Mouse (Mus musculus): ENCODE measurements around the gene 1700034J05Rik. TPM values are rescaled to one million over a fixed set of nuclear protein-coding genes. Genes with fewer than 3 reads are reported as not detected.

1700034J05Rik gene
- polyA plus RNA-seq, 1 experiment from 2014 or later = not detected

DNA sequence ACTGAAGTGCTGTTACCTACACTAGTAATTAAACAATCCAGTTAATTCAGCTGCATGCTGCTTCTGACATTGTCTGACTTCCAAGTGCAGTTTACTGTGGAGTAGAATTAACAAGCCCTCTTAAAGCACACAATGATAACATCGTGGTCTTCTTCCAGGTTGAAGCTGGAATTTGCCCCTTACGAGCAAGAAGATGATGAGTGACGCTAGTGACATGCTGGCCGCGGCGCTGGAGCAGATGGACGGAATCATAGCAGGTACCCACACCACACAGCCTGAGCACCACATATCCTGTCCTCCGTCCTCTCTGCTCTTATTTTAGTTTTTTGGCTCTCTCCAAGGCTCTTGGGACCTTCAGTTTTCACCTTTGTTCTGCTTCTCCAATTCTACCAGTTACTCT, 22.2 kb upstream of the 1700034J05Rik start:
- H3K4me2 ChIP-seq = no peak overlapping the region
- no peak overlapping the region for H3K4me3 ChIP-seq (replicated peaks)
- H3K9ac ChIP-seq = no peak overlapping the region
- no peak for ATAC-seq (ENCODE audit: low FRiP score)
- no peaks in the 10 kb centered on the region for H3K36me3 ChIP-seq (replicated peaks)
- WGBS = 91% methylated on average over 8 of the region's 8 CpGs
- no peaks in the 10 kb centered on the region for H3K9me3 ChIP-seq
- no peaks in the 10 kb centered on the region for H3K27me3 ChIP-seq
- H3K27ac ChIP-seq = no peak overlapping the region
- peaks cover 24% of the 10 kb centered on the region for H3K4me1 ChIP-seq

DNA sequence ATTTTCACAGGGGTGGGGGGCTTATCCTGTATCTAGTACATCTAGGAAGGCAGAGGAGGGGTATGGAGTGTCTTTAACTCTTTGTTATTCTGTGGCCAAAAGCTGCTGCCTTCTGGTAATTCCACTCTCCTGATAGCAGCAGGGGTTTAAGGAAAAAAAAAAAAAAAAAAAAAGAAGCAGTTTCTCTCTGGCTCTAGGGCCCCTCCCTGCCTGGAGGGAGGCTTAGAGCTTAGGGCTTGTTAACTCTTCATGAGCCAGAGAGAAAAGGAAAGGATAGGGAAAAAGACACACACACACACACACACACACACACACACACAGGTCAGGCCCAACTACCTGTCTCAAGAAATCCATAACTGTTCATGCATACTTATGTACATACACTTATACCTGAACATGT, 19.6 kb upstream of the 1700034J05Rik start:
- no peaks in the 10 kb centered on the region for H3K27me3 ChIP-seq
- H3K36me3 ChIP-seq (replicated peaks) = no peaks in the 10 kb centered on the region
- no peak overlapping the region for H3K4me3 ChIP-seq (replicated peaks)
- no peak overlapping the region for H3K4me2 ChIP-seq
- H3K27ac ChIP-seq = no peak overlapping the region
- H3K9me3 ChIP-seq = no peaks in the 10 kb centered on the region
- ATAC-seq (ENCODE audit: low FRiP score) = no peak
- peaks cover 6% of the 10 kb centered on the region; the same call in 1 of the 2 replicates for H3K4me1 ChIP-seq
- no peak overlapping the region for H3K9ac ChIP-seq

DNA sequence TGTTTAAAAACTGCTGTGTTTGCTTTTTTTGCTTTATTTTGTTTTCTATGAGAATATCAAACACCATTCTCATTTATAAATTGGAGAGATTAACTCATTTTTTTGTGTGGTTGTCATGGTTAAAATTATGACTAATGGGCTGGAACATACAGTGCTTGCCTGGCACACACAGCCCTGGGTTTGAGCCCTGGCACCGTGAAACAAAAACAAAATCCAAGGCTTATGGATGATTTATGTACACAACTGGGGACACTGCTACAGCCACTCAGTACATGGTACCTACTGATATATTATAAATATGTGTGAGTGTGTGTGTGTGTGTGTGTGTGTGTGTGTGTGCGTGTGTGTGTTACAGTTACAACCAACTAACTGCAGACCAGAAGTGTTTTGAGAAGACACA, 19.2 kb upstream of the 1700034J05Rik start:
- Histone ChIP-seq H3K4me1 (peaks cover 6% of the 10 kb centered on the region; the same call in 1 of the 2 replicates), H3K27me3 (no peaks in the 10 kb centered on the region)

DNA sequence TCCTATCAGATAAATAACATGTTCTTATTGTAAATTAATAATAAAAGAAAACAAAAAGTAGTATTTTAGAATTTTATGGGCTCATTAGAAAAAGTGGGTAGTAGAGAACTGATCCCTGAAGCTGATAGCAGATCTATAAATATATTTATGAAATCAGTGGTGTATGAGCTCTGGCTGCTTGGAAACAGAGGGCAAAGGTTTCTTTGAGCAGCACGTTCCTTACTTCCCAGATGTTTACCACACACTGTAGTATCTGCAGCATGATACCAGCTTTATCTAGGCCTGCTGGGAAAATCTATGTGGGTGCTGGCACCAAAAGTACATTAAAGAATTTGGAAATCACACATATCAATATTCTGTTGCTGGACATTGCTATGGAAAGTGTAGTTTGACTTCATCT, 18.5 kb upstream of the 1700034J05Rik start:
- Histone ChIP-seq H3K9me3 (no peaks in the 10 kb centered on the region), H3K9ac (no peak overlapping the region), H3K4me1 (peaks cover 6% of the 10 kb centered on the region; the same call in 1 of the 2 replicates), H3K27ac (no peak overlapping the region), H3K36me3 (replicated peaks) (no peaks in the 10 kb centered on the region), H3K27me3 (no peaks in the 10 kb centered on the region), H3K4me2 (no peak overlapping the region), H3K4me3 (replicated peaks) (no peak overlapping the region)
- no peak for ATAC-seq (ENCODE audit: low FRiP score)
- 79% methylated on average over 1 of the region's 1 CpGs for WGBS

More for the DNA sequence above, 19.2 kb upstream of the 1700034J05Rik start:
- no peak overlapping the region for H3K4me2 ChIP-seq
- H3K9ac ChIP-seq = no peak overlapping the region
- no peak overlapping the region for H3K27ac ChIP-seq
- no peak for ATAC-seq (ENCODE audit: low FRiP score)
- H3K9me3 ChIP-seq = no peaks in the 10 kb centered on the region
- H3K36me3 ChIP-seq (replicated peaks) = no peaks in the 10 kb centered on the region
- no peak overlapping the region for H3K4me3 ChIP-seq (replicated peaks)
- WGBS = 62% methylated on average over 2 of the region's 2 CpGs

DNA sequence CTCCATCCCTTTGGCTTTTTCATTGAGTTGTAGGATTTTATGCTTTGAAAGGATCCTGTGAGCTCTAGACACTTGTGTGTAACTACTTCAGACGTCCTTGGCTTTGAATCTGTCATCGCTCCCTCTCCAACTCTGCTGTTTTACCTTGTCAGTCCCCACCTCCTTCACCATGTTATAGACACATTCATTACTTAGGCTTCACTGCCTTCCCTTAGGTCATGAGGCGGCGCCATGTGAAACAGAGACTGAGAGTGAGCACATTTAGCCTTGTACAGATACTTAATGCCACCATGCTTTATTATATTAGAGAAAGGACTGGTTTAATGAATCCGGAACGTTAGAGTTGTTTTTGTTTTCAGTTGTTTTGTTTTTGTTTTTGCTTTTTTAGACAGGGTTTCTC, 17.8 kb upstream of the 1700034J05Rik start:
- H3K9me3 ChIP-seq = no peaks in the 10 kb centered on the region
- no peaks in the 10 kb centered on the region for H3K27me3 ChIP-seq
- no peak overlapping the region for H3K4me3 ChIP-seq (replicated peaks)
- no peak overlapping the region for H3K4me2 ChIP-seq
- no peak overlapping the region for H3K9ac ChIP-seq
- ATAC-seq (ENCODE audit: low FRiP score) = peak; percentile 61; the same call in 1 of the 2 replicates
- WGBS = 21% methylated on average over 6 of the region's 6 CpGs
- peaks cover 6% of the 10 kb centered on the region; the same call in 1 of the 2 replicates for H3K4me1 ChIP-seq
- no peaks in the 10 kb centered on the region for H3K36me3 ChIP-seq (replicated peaks)
- no peak overlapping the region for H3K27ac ChIP-seq

DNA sequence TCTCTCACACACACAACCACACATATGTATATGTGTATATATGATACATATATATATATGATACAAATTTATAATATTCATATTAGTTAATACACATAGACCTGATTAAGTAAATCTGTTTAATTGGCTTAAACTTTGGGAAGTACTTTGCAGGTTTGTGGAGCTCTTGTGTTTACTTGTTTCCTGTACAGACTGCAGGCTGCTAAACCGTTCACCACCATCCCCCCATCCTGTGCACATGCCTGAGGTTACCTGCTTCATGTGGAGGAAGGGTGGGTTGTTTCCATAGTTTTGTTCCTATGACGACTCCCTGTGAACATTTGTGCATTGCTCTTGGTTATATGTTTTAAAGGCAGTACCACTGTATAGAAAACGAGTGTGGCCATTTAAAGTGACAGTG, 17.1 kb upstream of the 1700034J05Rik start:
- Histone ChIP-seq H3K36me3 (replicated peaks) (no peaks in the 10 kb centered on the region), H3K4me1 (peaks cover 6% of the 10 kb centered on the region; the same call in 1 of the 2 replicates), H3K9me3 (no peaks in the 10 kb centered on the region), H3K4me2 (no peak overlapping the region), H3K27ac (no peak overlapping the region), H3K4me3 (replicated peaks) (no peak overlapping the region), H3K9ac (no peak overlapping the region), H3K27me3 (no peaks in the 10 kb centered on the region)
- WGBS = 50% methylated on average over 3 of the region's 3 CpGs
- no peak for ATAC-seq (ENCODE audit: low FRiP score)

DNA sequence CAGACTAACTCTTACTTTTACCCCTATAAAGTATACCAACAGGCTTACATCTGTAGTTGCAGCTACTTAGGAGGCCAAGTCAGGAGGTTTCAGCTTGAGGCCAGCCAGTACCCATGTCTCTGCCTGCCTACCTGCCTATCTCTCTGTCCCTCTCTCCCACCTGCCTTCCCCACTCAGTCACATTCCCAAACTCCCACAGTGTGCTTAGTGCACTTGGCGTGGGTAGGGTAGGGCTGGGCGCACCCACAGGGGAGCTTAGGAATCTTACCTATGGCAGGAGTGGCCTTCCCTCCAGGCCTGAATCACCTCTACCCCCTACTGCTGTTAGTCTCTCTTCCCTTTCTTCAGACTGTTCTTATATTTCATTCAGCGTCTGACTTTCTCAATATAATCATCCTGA, 16.6 kb upstream of the 1700034J05Rik start:
- no peaks in the 10 kb centered on the region for H3K36me3 ChIP-seq (replicated peaks)
- no peak overlapping the region for H3K4me2 ChIP-seq
- H3K4me1 ChIP-seq = peaks cover 6% of the 10 kb centered on the region; the same call in 1 of the 2 replicates
- 63% methylated on average over 3 of the region's 3 CpGs for WGBS
- no peak overlapping the region for H3K4me3 ChIP-seq (replicated peaks)
- no peak overlapping the region for H3K27ac ChIP-seq
- H3K27me3 ChIP-seq = no peaks in the 10 kb centered on the region
- no peaks in the 10 kb centered on the region for H3K9me3 ChIP-seq
- no peak overlapping the region for H3K9ac ChIP-seq
- no peak for ATAC-seq (ENCODE audit: low FRiP score)

DNA sequence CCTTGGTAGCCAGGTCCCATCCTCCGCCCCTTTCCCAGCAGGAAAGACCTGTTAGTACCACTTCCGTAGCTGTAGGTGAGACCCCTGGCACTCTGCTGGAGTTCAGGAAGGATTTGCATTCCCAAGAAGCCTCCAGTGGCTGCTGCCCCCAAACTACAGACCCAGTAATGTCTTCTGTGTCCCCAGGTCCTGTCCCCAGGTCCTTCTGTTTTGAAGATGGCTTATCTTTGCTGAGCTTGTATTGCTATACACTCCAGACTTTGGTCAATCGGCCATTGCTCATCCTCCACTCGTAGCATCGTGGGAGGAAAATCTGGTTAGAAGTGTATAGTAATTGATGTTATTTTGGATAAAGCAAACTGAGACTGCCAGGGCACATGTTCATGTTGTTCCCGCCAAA, 13.6 kb upstream of the 1700034J05Rik start:
- no peak for ATAC-seq (ENCODE audit: low FRiP score)
- H3K36me3 ChIP-seq (replicated peaks) = no peaks in the 10 kb centered on the region
- no peak overlapping the region for H3K4me3 ChIP-seq (replicated peaks)
- no peaks in the 10 kb centered on the region for H3K9me3 ChIP-seq
- 0 out of 2 replicates have a peak, but pooled peaks cover 6% of the 10 kb centered on the region for H3K4me1 ChIP-seq
- H3K27ac ChIP-seq = no peak overlapping the region
- no peak overlapping the region for H3K4me2 ChIP-seq
- no peaks in the 10 kb centered on the region for H3K27me3 ChIP-seq
- no peak overlapping the region for H3K9ac ChIP-seq
- WGBS = 79% methylated on average over 6 of the region's 6 CpGs

DNA sequence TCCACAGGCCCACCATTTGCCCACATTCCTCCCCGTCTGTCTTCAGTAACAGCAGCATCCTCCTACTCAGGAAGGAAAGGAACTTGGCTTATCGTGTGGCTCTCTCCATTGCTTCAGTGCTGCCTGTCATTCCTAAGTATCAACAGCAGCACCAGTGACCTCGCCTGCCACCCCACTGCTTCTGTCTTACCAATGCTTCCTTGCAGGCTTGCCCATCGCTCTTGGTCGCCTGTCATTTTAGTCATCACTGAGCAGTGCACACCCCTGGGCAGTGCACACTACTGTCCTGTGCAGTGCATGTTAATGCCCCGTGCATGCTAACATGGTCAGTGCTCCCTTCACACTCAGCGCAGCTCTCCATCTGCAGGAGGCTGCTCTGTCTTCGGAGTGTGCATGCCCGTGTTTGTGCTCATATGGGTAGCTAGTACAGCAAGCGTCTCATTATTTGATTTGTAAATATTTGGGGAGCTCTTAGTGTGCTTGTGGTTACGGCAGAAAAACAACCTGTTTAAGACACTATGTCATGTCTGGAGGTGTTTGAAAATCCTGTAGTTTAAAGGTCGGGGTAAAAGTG, 12.3 kb upstream of the 1700034J05Rik start:
- Histone ChIP-seq H3K9ac (no peak overlapping the region), H3K27ac (no peak overlapping the region), H3K4me3 (replicated peaks) (no peak overlapping the region), H3K27me3 (no peaks in the 10 kb centered on the region), H3K4me2 (no peak overlapping the region), H3K9me3 (no peaks in the 10 kb centered on the region), H3K4me1 (no peaks in the 10 kb centered on the region), H3K36me3 (replicated peaks) (no peaks in the 10 kb centered on the region)
- no peak for ATAC-seq (ENCODE audit: low FRiP score)
- 86% methylated on average over 12 of the region's 12 CpGs for WGBS

DNA sequence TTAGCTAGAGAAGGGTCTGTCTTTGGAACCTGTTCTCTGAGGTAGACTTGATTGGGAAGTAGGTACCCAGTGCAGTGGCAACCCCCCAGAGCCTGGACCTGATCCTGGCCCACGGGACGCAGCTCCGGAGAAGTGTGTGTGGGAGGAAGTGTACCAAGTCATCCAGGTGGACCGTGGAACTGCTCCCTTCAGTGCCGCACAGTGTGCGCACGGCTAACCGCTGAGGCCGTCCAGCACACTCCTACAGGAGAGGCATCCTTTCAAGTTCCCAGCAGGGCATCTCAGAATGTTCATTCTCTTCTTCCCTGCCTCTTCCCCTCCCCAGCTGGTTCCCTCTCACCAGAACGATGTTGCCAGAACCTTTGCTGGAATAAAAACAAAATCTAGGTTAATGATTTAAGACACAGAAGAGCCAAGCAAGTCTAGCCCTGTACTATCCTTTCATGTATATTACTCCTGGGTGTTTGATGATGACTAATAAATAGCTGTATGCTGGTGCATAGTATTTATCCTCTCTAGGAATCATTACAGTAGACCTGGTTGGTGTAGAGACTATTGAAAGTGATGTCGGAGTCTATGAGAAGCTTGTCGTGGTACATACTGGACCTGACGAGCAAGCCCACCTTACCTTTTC, 11.0 kb upstream of the 1700034J05Rik start:
- Histone ChIP-seq H3K4me2 (no peak overlapping the region), H3K4me3 (replicated peaks) (no peak overlapping the region), H3K27ac (no peak overlapping the region), H3K4me1 (no peaks in the 10 kb centered on the region), H3K27me3 (no peaks in the 10 kb centered on the region), H3K9me3 (no peaks in the 10 kb centered on the region), H3K9ac (no peak overlapping the region), H3K36me3 (replicated peaks) (no peaks in the 10 kb centered on the region)
- 82% methylated on average over 13 of the region's 13 CpGs for WGBS
- no peak for ATAC-seq (ENCODE audit: low FRiP score)

DNA sequence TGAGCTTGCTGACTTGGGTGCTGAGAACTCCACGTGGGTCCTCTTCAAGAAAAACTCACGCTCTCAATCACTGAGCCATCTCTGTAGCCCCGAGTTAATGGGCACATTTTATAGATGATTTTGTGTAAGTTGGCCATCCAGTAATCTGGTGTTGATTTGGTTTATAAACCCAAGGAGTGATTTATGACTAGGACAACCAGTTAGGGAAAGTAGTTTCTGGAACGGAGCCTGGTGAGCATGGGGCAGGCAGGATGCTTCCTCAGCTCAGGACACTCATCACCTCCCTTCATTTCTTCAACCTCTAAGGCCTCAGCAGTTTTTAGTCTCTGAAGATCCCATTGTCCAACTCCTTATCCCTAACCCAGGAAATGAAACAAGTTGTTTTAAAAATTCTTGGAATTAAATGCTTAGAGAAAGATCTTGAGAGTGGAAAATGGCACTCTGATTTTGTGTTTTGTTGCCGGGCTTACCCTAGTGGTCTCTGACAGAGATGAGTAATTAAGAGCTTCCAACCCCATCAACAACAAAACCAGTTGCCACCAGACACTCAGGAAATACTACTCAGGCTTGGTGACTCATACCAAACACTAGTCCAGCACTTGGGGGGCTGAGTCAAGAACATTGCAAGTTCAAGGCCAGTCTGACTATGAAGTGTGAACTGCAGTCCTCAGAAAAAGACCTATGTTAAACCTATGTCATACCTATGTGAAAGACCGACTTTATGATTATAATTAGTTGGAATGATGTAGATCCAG, 9.4 kb upstream of the 1700034J05Rik start:
- no peak for ATAC-seq (ENCODE audit: low FRiP score)
- Histone ChIP-seq H3K27me3 (no peaks in the 10 kb centered on the region), H3K4me2 (no peak overlapping the region), H3K27ac (no peak overlapping the region), H3K4me3 (replicated peaks) (no peak overlapping the region), H3K9ac (no peak overlapping the region), H3K9me3 (no peaks in the 10 kb centered on the region), H3K36me3 (replicated peaks) (no peaks in the 10 kb centered on the region), H3K4me1 (no peaks in the 10 kb centered on the region)
- 91% methylated on average over 6 of the region's 6 CpGs for WGBS

DNA sequence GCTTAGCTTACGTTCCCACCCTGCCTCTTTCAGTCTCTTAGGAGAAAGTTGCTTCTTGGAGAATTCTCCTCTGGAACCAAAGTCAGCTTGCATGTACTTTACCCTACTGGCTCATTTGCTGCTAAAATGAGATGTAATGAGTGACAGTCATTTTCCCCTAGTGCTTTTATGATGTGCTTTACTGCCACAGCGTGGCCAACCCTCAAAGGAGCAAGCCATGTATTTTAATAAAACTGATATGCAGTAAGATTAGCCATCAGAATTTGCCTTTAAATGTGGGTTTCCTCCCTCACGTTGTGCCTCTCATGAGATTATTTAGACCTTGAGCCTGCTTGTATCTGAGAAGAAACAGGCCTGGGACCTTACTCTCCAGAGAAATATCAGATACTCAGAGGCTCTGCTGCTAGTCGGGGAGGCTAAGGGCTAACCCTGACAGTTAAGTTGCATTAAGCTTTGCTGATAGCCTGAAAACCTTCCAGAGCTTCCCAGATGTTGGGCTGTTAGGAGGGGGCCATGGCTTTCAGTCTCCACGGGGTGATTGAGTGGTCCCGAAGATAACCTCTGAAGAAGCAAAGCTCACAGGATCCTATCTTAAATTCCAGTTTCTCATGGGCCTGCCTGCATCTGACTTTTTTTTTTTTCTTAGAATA, 7.7 kb upstream of the 1700034J05Rik start:
- Histone ChIP-seq H3K36me3 (replicated peaks) (no peaks in the 10 kb centered on the region), H3K9ac (no peak overlapping the region), H3K27ac (no peak overlapping the region), H3K27me3 (no peaks in the 10 kb centered on the region), H3K4me3 (replicated peaks) (no peak overlapping the region), H3K9me3 (no peaks in the 10 kb centered on the region), H3K4me1 (no peaks in the 10 kb centered on the region), H3K4me2 (no peak overlapping the region)
- ATAC-seq (ENCODE audit: low FRiP score) = no peak
- 83% methylated on average over 6 of the region's 6 CpGs for WGBS

Measured in forebrain, embryonic 12.5 days (tissue).